Mouse (Mus musculus) gastrocnemius, adult 2 months (tissue): ENCODE results near the gene Trh. TPM values are rescaled to one million over a fixed set of nuclear protein-coding genes. Genes with fewer than 3 reads are reported as not detected.

Experiments
- DNase-seq: peaks from one replicate; pipeline ENCODE4 v3.0.0; 2022
- H3K27ac ChIP-seq: fragments of 200-600 bp; 2 replicates; pipeline ENCODE4 v1.8.1; 2022; ENCODE audit warnings: mild to moderate bottlenecking
- H3K4me3 ChIP-seq: fragments of 200-600 bp; 2 replicates; pipeline ENCODE4 v1.8.1; 2022; ENCODE audit warnings: mild to moderate bottlenecking, moderate library complexity
- CTCF ChIP-seq: fragments of 200-600 bp; IDR thresholded peaks from 2 replicates; pipeline ENCODE4 v1.8.1; 2022; ENCODE audit warnings: antibody characterized with exemption, mild to moderate bottlenecking, moderate library complexity
- intact Hi-C: fragments of 180-260 bp; cut with DNase I; formaldehyde crosslinking; loops from one replicate; pipeline ENCODE4 v1.15.1; 2025
- long read RNA-seq, 2 experiments: library from polyadenylated mRNA; stranded (forward); transcript quantifications; one replicate each; pipeline ENCODE4 v2.0.0; 2021
- total RNA-seq, 2 experiments: library from RNA; stranded (reverse); gene quantifications; 2 replicates each; pipeline ENCODE4 v1.2.3; 2021

Trh gene
- not detected for total RNA-seq
- long read RNA-seq, experiment 1, result 0 reads
- long read RNA-seq, experiment 2, result 0 reads

- intact Hi-C loops, result no loop called here
- Histone ChIP-seq H3K27ac (no peak within 1 kb of the TSS), H3K4me3 (no peak within 1 kb of the TSS)
- DNase-seq, result no peak
- no peak for TF ChIP-seq CTCF
Measured at GRCm38 (mm10) chr6:92244591-92244990, at the start of gene Trh. Gene Trh (minus strand): TSS chr6:92244650.

GRCm38 (mm10) chr6:92290826-92291225 lies 46.4 kb upstream of the Trh start:
- Histone ChIP-seq H3K4me3 (no peak overlapping the region), H3K27ac (no peak overlapping the region)
- DNase-seq, result no peak
- TF ChIP-seq CTCF, result no peak
- intact Hi-C loops, result no loop called here

GRCm38 (mm10) chr6:92286889-92287288 lies 42.4 kb upstream of the Trh start:
- no peak for DNase-seq
- intact Hi-C loops, result loop anchor here (1.0 to 5.0 kb wide), 4 partner anchors 154 to 456 kb away; no protein-coding TSS in a partner anchor
- Histone ChIP-seq H3K4me3 (no peak overlapping the region), H3K27ac (no peak overlapping the region)
- TF ChIP-seq CTCF, result no peak

- Histone ChIP-seq H3K27ac (no peak overlapping the region), H3K4me3 (no peak overlapping the region)
- TF ChIP-seq CTCF, result peak; percentile 83
- intact Hi-C loops, result loop anchor here (1.0 to 5.0 kb wide), 4 partner anchors 155 to 457 kb away; no protein-coding TSS in a partner anchor
- DNase-seq, result peak; percentile 67
Measured at GRCm38 (mm10) chr6:92286258-92286888, 41.9 kb upstream of the Trh start.

GRCm38 (mm10) chr6:92285559-92285958 lies 41.1 kb upstream of the Trh start:
- intact Hi-C loops, result loop anchor here (5.0 kb wide), 1 partner anchor 442 kb away; no protein-coding TSS in a partner anchor
- no peak for DNase-seq
- no peak for TF ChIP-seq CTCF
- no peak overlapping the region for H3K27ac ChIP-seq
- H3K4me3 ChIP-seq, result no peak overlapping the region

GRCm38 (mm10) chr6:92277179-92277578 lies 32.7 kb upstream of the Trh start:
- TF ChIP-seq CTCF, result no peak
- DNase-seq, result no peak
- H3K4me3 ChIP-seq, result no peak overlapping the region
- no peak overlapping the region for H3K27ac ChIP-seq
- intact Hi-C loops, result no loop called here

GRCm38 (mm10) chr6:92273652-92274322 lies 29.3 kb upstream of the Trh start:
- Histone ChIP-seq H3K27ac (no peak overlapping the region), H3K4me3 (no peak overlapping the region)
- no peak for DNase-seq
- no peak for TF ChIP-seq CTCF
- intact Hi-C loops, result no loop called here

- intact Hi-C loops, result no loop called here
- no peak for TF ChIP-seq CTCF
- no peak overlapping the region for H3K27ac ChIP-seq
- H3K4me3 ChIP-seq, result no peak overlapping the region
- no peak for DNase-seq
Measured at GRCm38 (mm10) chr6:92272601-92273000, 28.2 kb upstream of the Trh start.

GRCm38 (mm10) chr6:92269019-92269418 lies 24.6 kb upstream of the Trh start:
- peak; percentile 63 for DNase-seq
- TF ChIP-seq CTCF, result peak; percentile 85
- H3K4me3 ChIP-seq, result no peak overlapping the region
- intact Hi-C loops, result loop anchor here (2.0 to 5.0 kb wide), 3 partner anchors 50 to 367 kb away; partner anchors contain the start of gene 4930590J08Rik
- no peak overlapping the region for H3K27ac ChIP-seq

- Histone ChIP-seq H3K27ac (no peak overlapping the region), H3K4me3 (no peak overlapping the region)
- DNase-seq, result no peak
- intact Hi-C loops, result loop anchor here (2.0 to 5.0 kb wide), 3 partner anchors 49 to 366 kb away; partner anchors contain the start of gene 4930590J08Rik
- no peak for TF ChIP-seq CTCF
Measured at GRCm38 (mm10) chr6:92268001-92268400, 23.6 kb upstream of the Trh start.

GRCm38 (mm10) chr6:92261162-92261843 lies 16.9 kb upstream of the Trh start:
- Histone ChIP-seq H3K27ac (no peak overlapping the region), H3K4me3 (no peak overlapping the region)
- TF ChIP-seq CTCF, result no peak
- DNase-seq, result no peak
- intact Hi-C loops, result no loop called here

- no peak for DNase-seq
- Histone ChIP-seq H3K4me3 (no peak overlapping the region), H3K27ac (no peak overlapping the region)
- intact Hi-C loops, result no loop called here
- no peak for TF ChIP-seq CTCF
Measured at GRCm38 (mm10) chr6:92255346-92255745, 10.9 kb upstream of the Trh start.
